Mouse (Mus musculus): Measurements from ENCODE around the gene Plpp1. TPM values are rescaled to one million over a fixed set of nuclear protein-coding genes. Genes with fewer than 3 reads are reported as not detected.

Gene Plpp1
- total and polyA plus RNA-seq, 3 experiments: 1.5 to 19.4 (median 3.4) TPM

- no peaks in the 10 kb centered on the region for H3K27me3 ChIP-seq (ENCODE audit: insufficient read depth, low read length)
- H3K4me3 ChIP-seq (ENCODE audit: low read depth, low read length): no peak overlapping the region
- TF ChIP-seq GATA2 (IDR thresholded peaks at IDR 0.05; ENCODE audit: borderline replicate concordance, low read depth, low read length): no peak
- no peak for TF ChIP-seq POLR2AphosphoS5 (IDR thresholded peaks at IDR 0.05; ENCODE audit: insufficient replicate concordance, low read depth, low read length)
- TF ChIP-seq GATA1 (IDR thresholded peaks at IDR 0.05; ENCODE audit: borderline replicate concordance, low read length): no peak
- no peak for TF ChIP-seq CTCF (IDR thresholded peaks at IDR 0.05; ENCODE audit: low read depth, low read length)
- TF ChIP-seq TAL1 (conservative IDR thresholded peaks at IDR 0.05; ENCODE audit: low read depth, low read length): no peak
- H3K36me3 ChIP-seq (replicated peaks): no peaks in the 10 kb centered on the region
- no peaks in the 10 kb centered on the region for H3K9me3 ChIP-seq (replicated peaks)
- DNase-seq (ENCODE audit: low spot score) (no peak), ATAC-seq (ENCODE audit: extremely low read depth, insufficient number of reproducible peaks, low FRiP score, poor library complexity, severe bottlenecking) (no peak)
- H3K4me1 ChIP-seq (ENCODE audit: insufficient read depth, low read depth, low read length): peaks cover 85% of the 10 kb centered on the region
Measured at GRCm38 (mm10) chr13:112761787-112762186, 38.8 kb upstream of the Plpp1 start.

DNA sequence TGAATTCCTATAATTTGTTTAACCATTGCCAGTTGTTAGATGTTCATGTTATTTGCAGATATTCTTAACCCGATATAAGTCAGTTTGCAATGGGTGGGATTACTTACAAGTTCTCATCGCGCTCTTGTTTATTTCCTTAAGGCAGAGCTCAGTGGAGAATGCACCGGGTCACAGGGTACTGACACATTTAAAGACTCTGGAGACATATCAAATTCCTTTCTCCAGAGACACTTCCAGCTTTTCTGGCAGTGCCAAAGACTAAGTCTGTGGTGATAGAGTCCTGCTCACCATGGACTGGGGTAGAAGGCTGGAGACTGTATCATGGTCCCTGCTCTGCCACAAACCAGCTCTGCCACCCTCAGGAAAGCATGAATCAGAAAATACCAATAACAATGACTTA lies 38.0 kb upstream of the Plpp1 start:
- Histone ChIP-seq H3K4me1 (ENCODE audit: insufficient read depth, low read depth, low read length) (peaks cover 82% of the 10 kb centered on the region), H3K36me3 (replicated peaks) (no peaks in the 10 kb centered on the region), H3K4me3 (ENCODE audit: low read depth, low read length) (no peak overlapping the region), H3K27me3 (ENCODE audit: insufficient read depth, low read length) (no peaks in the 10 kb centered on the region), H3K9me3 (replicated peaks) (no peaks in the 10 kb centered on the region)
- no peak for ATAC-seq (ENCODE audit: extremely low read depth, insufficient number of reproducible peaks, low FRiP score, poor library complexity, severe bottlenecking)
- TF ChIP-seq POLR2AphosphoS5 (IDR thresholded peaks at IDR 0.05; ENCODE audit: insufficient replicate concordance, low read depth, low read length) (no peak), GATA1 (IDR thresholded peaks at IDR 0.05; ENCODE audit: borderline replicate concordance, low read length) (no peak), CTCF (IDR thresholded peaks at IDR 0.05; ENCODE audit: low read depth, low read length) (no peak), TAL1 (conservative IDR thresholded peaks at IDR 0.05; ENCODE audit: low read depth, low read length) (no peak), GATA2 (IDR thresholded peaks at IDR 0.05; ENCODE audit: borderline replicate concordance, low read depth, low read length) (no peak)
- DNase-seq (ENCODE audit: low spot score): no peak

DNA sequence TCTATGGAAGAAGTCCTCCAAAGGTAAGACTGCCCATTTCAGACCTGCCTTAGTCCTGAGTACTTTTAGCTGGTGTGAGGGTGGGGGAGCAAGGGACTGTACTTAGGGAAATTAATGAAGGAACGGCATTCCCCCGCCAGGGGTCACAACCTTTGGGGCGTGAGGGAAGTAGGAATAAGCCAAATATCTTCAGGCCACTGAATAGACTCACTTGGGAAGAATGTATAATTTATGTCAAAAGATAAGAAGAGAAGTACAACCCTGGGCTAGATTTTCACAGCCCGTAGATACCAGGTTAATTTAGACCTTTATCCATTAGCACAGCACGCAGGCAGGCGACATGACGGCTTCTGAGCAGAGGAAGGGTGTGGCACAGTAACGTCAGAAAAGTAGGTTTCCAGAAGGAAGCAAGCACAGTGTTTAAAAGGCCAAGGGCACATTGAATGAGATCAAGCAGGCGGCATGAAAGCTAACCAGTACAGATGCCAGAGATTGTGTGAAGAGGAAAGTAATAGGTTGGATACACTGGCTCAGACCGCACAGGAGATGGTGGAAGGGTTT lies 37.0 kb upstream of the Plpp1 start:
- Histone ChIP-seq H3K4me1 (ENCODE audit: insufficient read depth, low read depth, low read length) (peaks cover 80% of the 10 kb centered on the region), H3K27me3 (ENCODE audit: insufficient read depth, low read length) (no peaks in the 10 kb centered on the region), H3K36me3 (replicated peaks) (no peaks in the 10 kb centered on the region), H3K9me3 (replicated peaks) (no peaks in the 10 kb centered on the region), H3K4me3 (ENCODE audit: low read depth, low read length) (peak overlapping the region; percentile 13; the same call in 1 of the 2 replicates)
- DNase-seq (ENCODE audit: low spot score): no peak
- ATAC-seq (ENCODE audit: extremely low read depth, insufficient number of reproducible peaks, low FRiP score, poor library complexity, severe bottlenecking): peak; percentile 79
- TF ChIP-seq GATA1 (IDR thresholded peaks at IDR 0.05; ENCODE audit: borderline replicate concordance, low read length): no peak
- TF ChIP-seq CTCF (IDR thresholded peaks at IDR 0.05; ENCODE audit: low read depth, low read length): no peak
- peak; percentile 48; the same call in 1 of the 2 replicates for TF ChIP-seq TAL1 (conservative IDR thresholded peaks at IDR 0.05; ENCODE audit: low read depth, low read length)

DNA sequence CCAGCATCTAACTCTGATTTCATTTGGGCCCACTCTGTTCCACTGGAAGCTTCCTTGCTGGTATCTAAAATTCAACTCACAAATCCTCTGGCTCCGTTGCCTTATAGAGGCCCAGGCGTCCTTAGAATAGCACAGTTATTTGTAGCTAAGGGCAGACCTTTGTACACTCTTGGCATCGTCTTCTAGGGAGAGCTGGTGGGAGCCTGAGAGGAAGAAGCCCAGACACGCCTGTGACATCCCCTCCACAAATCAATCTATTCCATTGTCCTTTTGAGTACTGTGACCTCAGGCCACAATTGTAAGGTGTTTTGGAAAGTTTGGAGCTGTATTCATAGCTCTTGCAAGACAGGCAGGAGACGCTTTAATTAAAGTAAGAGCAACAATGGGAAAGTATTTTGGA lies 36.0 kb upstream of the Plpp1 start:
- TF ChIP-seq POLR2AphosphoS5 (IDR thresholded peaks at IDR 0.05; ENCODE audit: insufficient replicate concordance, low read depth, low read length): no peak
- TF ChIP-seq TAL1 (conservative IDR thresholded peaks at IDR 0.05; ENCODE audit: low read depth, low read length): no peak
- no peak for DNase-seq (ENCODE audit: low spot score)
- no peak for ATAC-seq (ENCODE audit: extremely low read depth, insufficient number of reproducible peaks, low FRiP score, poor library complexity, severe bottlenecking)
- no peaks in the 10 kb centered on the region for H3K27me3 ChIP-seq (ENCODE audit: insufficient read depth, low read length)
- no peaks in the 10 kb centered on the region for H3K36me3 ChIP-seq (replicated peaks)
- no peak overlapping the region for H3K4me3 ChIP-seq (ENCODE audit: low read depth, low read length)
- H3K9me3 ChIP-seq (replicated peaks): no peaks in the 10 kb centered on the region
- H3K4me1 ChIP-seq (ENCODE audit: insufficient read depth, low read depth, low read length): peaks cover 70% of the 10 kb centered on the region

DNA sequence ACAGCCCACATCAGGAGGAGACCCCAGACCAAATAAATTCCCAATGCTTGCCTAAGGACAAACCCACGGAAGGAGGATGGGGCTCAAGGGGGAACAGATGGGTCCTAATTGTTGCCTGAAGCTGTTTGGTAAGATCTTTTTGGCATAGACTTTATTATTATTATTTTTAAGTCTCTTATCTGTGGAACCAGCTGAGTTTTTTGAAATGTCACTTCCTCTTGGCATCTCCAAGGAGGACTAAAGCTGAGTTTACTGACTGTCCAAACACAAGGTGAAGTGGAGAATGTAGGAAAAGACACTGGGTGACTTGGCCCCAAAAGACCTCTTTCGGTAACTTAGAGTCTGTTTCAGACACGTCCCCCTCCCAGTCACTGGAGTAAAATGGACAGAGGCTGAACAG lies 34.9 kb upstream of the Plpp1 start:
- H3K27me3 ChIP-seq (ENCODE audit: insufficient read depth, low read length): no peaks in the 10 kb centered on the region
- TF ChIP-seq GATA2 (IDR thresholded peaks at IDR 0.05; ENCODE audit: borderline replicate concordance, low read depth, low read length): no peak
- 0 out of 2 replicates have a peak, but pooled peaks have one; percentile 16 for TF ChIP-seq TAL1 (conservative IDR thresholded peaks at IDR 0.05; ENCODE audit: low read depth, low read length)
- H3K36me3 ChIP-seq (replicated peaks): no peaks in the 10 kb centered on the region
- no peaks in the 10 kb centered on the region for H3K9me3 ChIP-seq (replicated peaks)
- ATAC-seq (ENCODE audit: extremely low read depth, insufficient number of reproducible peaks, low FRiP score, poor library complexity, severe bottlenecking): peak; percentile 32
- H3K4me3 ChIP-seq (ENCODE audit: low read depth, low read length): no peak overlapping the region
- peaks cover 65% of the 10 kb centered on the region for H3K4me1 ChIP-seq (ENCODE audit: insufficient read depth, low read depth, low read length)
- no peak for DNase-seq (ENCODE audit: low spot score)

DNA sequence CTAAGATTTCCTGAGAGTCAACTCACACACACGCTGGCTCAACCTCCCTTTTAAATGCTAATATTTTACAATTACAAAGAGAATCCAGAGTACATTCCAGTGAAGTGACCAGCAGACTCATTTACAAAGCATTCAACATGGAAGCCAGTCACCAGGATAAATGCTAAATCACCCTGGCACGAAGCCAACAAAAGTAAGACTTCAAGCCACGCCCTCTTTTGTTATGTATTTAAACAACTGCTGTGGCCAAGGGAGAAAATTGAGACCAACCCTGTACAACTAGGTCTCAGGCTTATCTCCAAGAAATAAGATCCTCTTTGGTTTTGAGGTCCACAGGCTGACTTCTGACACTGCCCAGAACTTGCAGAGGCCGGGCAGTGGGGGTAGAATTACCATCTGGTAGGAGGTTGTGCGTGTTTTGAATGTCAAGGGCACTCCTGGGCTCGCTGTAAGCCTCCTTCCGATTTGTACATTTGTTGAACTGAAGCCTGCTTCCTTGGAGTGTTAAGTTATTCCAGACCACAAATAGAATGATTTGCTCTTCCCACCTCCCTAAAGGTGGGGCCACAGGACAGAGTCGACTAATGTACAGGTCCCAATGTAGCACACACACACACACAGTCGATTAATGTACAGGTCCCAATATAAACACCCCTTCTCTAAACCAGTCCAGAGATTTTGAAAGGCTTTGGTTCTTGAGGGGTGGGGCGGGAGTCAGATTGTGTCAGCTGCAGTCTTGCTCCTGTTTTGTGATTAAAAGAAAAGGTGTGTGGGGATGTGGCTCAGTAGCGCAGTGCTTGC lies 29.9 kb upstream of the Plpp1 start:
- TF ChIP-seq CTCF (IDR thresholded peaks at IDR 0.05; ENCODE audit: low read depth, low read length) (no peak), TAL1 (conservative IDR thresholded peaks at IDR 0.05; ENCODE audit: low read depth, low read length) (no peak), GATA1 (IDR thresholded peaks at IDR 0.05; ENCODE audit: borderline replicate concordance, low read length) (no peak), GATA2 (IDR thresholded peaks at IDR 0.05; ENCODE audit: borderline replicate concordance, low read depth, low read length) (no peak), POLR2AphosphoS5 (IDR thresholded peaks at IDR 0.05; ENCODE audit: insufficient replicate concordance, low read depth, low read length) (no peak)
- no peak for ATAC-seq (ENCODE audit: extremely low read depth, insufficient number of reproducible peaks, low FRiP score, poor library complexity, severe bottlenecking)
- DNase-seq (ENCODE audit: low spot score): no peak
- no peaks in the 10 kb centered on the region for H3K27me3 ChIP-seq (ENCODE audit: insufficient read depth, low read length)
- no peaks in the 10 kb centered on the region for H3K36me3 ChIP-seq (replicated peaks)
- H3K9me3 ChIP-seq (replicated peaks): no peaks in the 10 kb centered on the region
- H3K4me3 ChIP-seq (ENCODE audit: low read depth, low read length): no peak overlapping the region
- peaks cover 32% of the 10 kb centered on the region for H3K4me1 ChIP-seq (ENCODE audit: insufficient read depth, low read depth, low read length)
